Mouse (Mus musculus): ENCODE results near the gene Mrnip. TPM values are rescaled to one million over a fixed set of nuclear protein-coding genes. Genes with fewer than 3 reads are reported as not detected.

Gene Mrnip
- polyA plus RNA-seq, 2 experiments = 7.6 to 8.5 TPM

GRCm38 (mm10) chr11:50151374-50151773 is 22.9 kb upstream of the Mrnip start:
- Histone ChIP-seq H3K9me3 (ENCODE audit: control insufficient read depth, low read length) (no peaks in the 10 kb centered on the region), H3K4me1 (replicated peaks; ENCODE audit: control insufficient read depth in 2 of 2, insufficient read depth in 2 of 2, low read length in 1 of 2) (no peaks in the 10 kb centered on the region), H3K27me3 (ENCODE audit: control insufficient read depth, insufficient read depth, low read length) (no peaks in the 10 kb centered on the region), H3K4me3 (ENCODE audit: insufficient read depth in 1 of 2, low read depth in 2 of 2, low read length in 2 of 2) (no peak overlapping the region), H3K27ac (no peak overlapping the region), H3K36me3 (replicated peaks; ENCODE audit: control insufficient read depth, insufficient read depth, low read depth) (peaks cover 16% of the 10 kb centered on the region; the same call in 1 of the 2 replicates), H3K9ac (replicated peaks) (no peak overlapping the region), H3K4me2 (ENCODE audit: low read depth) (no peak overlapping the region)
- no peak for ATAC-seq (ENCODE audit: insufficient read depth)
- WGBS (ENCODE audit: insufficient replicate concordance) = 79% methylated on average over 3 of the region's 3 CpGs
- no peak for TF ChIP-seq CTCF (IDR thresholded peaks at IDR 0.05; ENCODE audit: low read depth)
- TF ChIP-seq EP300 (IDR thresholded peaks at IDR 0.05; ENCODE audit: low read depth) = no peak
- DNase-seq (ENCODE audit: low read depth in 3 of 3, low spot score in 3 of 3) = no peak

GRCm38 (mm10) chr11:50154166-50154565 is 20.1 kb upstream of the Mrnip start:
- Histone ChIP-seq H3K4me3 (ENCODE audit: insufficient read depth in 1 of 2, low read depth in 2 of 2, low read length in 2 of 2) (no peak overlapping the region), H3K4me2 (ENCODE audit: low read depth) (no peak overlapping the region), H3K9me3 (ENCODE audit: control insufficient read depth, low read length) (no peaks in the 10 kb centered on the region), H3K27me3 (ENCODE audit: control insufficient read depth, insufficient read depth, low read length) (no peaks in the 10 kb centered on the region), H3K4me1 (replicated peaks; ENCODE audit: control insufficient read depth in 2 of 2, insufficient read depth in 2 of 2, low read length in 1 of 2) (no peaks in the 10 kb centered on the region; a peak in 1 of 4 replicates), H3K36me3 (replicated peaks; ENCODE audit: control insufficient read depth, insufficient read depth, low read depth) (peaks cover 16% of the 10 kb centered on the region), H3K9ac (replicated peaks) (no peak overlapping the region), H3K27ac (no peak overlapping the region)
- WGBS (ENCODE audit: insufficient replicate concordance) = 76% methylated on average over 9 of the region's 9 CpGs
- ATAC-seq (ENCODE audit: insufficient read depth) (no peak), DNase-seq (ENCODE audit: low read depth in 3 of 3, low spot score in 3 of 3) (no peak)
- TF ChIP-seq EP300 (IDR thresholded peaks at IDR 0.05; ENCODE audit: low read depth) = no peak
- no peak for TF ChIP-seq CTCF (IDR thresholded peaks at IDR 0.05; ENCODE audit: low read depth)

GRCm38 (mm10) chr11:50154777-50155520 is 19.3 kb upstream of the Mrnip start:
- 80% methylated on average over 12 of the region's 12 CpGs for WGBS (ENCODE audit: insufficient replicate concordance)
- ATAC-seq (ENCODE audit: insufficient read depth) = no peak
- no peaks in the 10 kb centered on the region; a peak in 1 of 4 replicates for H3K4me1 ChIP-seq (replicated peaks; ENCODE audit: control insufficient read depth in 2 of 2, insufficient read depth in 2 of 2, low read length in 1 of 2)
- no peak overlapping the region for H3K4me3 ChIP-seq (ENCODE audit: insufficient read depth in 1 of 2, low read depth in 2 of 2, low read length in 2 of 2)
- TF ChIP-seq CTCF (IDR thresholded peaks at IDR 0.05; ENCODE audit: low read depth) = no peak
- TF ChIP-seq EP300 (IDR thresholded peaks at IDR 0.05; ENCODE audit: low read depth) = no peak
- H3K9me3 ChIP-seq (ENCODE audit: control insufficient read depth, low read length) = no peaks in the 10 kb centered on the region
- H3K36me3 ChIP-seq (replicated peaks; ENCODE audit: control insufficient read depth, insufficient read depth, low read depth) = peaks cover 15% of the 10 kb centered on the region
- no peak overlapping the region for H3K27ac ChIP-seq
- no peak for DNase-seq (ENCODE audit: low read depth in 3 of 3, low spot score in 3 of 3)
- H3K27me3 ChIP-seq (ENCODE audit: control insufficient read depth, insufficient read depth, low read length) = no peaks in the 10 kb centered on the region
- H3K9ac ChIP-seq (replicated peaks) = no peak overlapping the region
- no peak overlapping the region for H3K4me2 ChIP-seq (ENCODE audit: low read depth)

GRCm38 (mm10) chr11:50155785-50156184 is 18.5 kb upstream of the Mrnip start:
- no peak overlapping the region for H3K4me2 ChIP-seq (ENCODE audit: low read depth)
- no peaks in the 10 kb centered on the region for H3K27me3 ChIP-seq (ENCODE audit: control insufficient read depth, insufficient read depth, low read length)
- 82% methylated on average over 2 of the region's 2 CpGs for WGBS (ENCODE audit: insufficient replicate concordance)
- H3K27ac ChIP-seq = no peak overlapping the region
- H3K4me1 ChIP-seq (replicated peaks; ENCODE audit: control insufficient read depth in 2 of 2, insufficient read depth in 2 of 2, low read length in 1 of 2) = no peaks in the 10 kb centered on the region; a peak in 1 of 4 replicates
- no peak for TF ChIP-seq CTCF (IDR thresholded peaks at IDR 0.05; ENCODE audit: low read depth)
- no peak for TF ChIP-seq EP300 (IDR thresholded peaks at IDR 0.05; ENCODE audit: low read depth)
- no peak overlapping the region for H3K4me3 ChIP-seq (ENCODE audit: insufficient read depth in 1 of 2, low read depth in 2 of 2, low read length in 2 of 2)
- DNase-seq (ENCODE audit: low read depth in 3 of 3, low spot score in 3 of 3) (no peak), ATAC-seq (ENCODE audit: insufficient read depth) (no peak)
- peaks cover 10% of the 10 kb centered on the region for H3K36me3 ChIP-seq (replicated peaks; ENCODE audit: control insufficient read depth, insufficient read depth, low read depth)
- no peaks in the 10 kb centered on the region for H3K9me3 ChIP-seq (ENCODE audit: control insufficient read depth, low read length)
- H3K9ac ChIP-seq (replicated peaks) = no peak overlapping the region

- Histone ChIP-seq H3K4me2 (ENCODE audit: low read depth) (no peak overlapping the region), H3K27me3 (ENCODE audit: control insufficient read depth, insufficient read depth, low read length) (no peaks in the 10 kb centered on the region), H3K4me1 (replicated peaks; ENCODE audit: control insufficient read depth in 2 of 2, insufficient read depth in 2 of 2, low read length in 1 of 2) (no peaks in the 10 kb centered on the region; a peak in 1 of 4 replicates), H3K9me3 (ENCODE audit: control insufficient read depth, low read length) (no peaks in the 10 kb centered on the region), H3K9ac (replicated peaks) (no peak overlapping the region), H3K36me3 (replicated peaks; ENCODE audit: control insufficient read depth, insufficient read depth, low read depth) (peaks cover 6% of the 10 kb centered on the region), H3K4me3 (ENCODE audit: insufficient read depth in 1 of 2, low read depth in 2 of 2, low read length in 2 of 2) (no peak overlapping the region), H3K27ac (no peak overlapping the region)
- TF ChIP-seq EP300 (IDR thresholded peaks at IDR 0.05; ENCODE audit: low read depth) = no peak
- TF ChIP-seq CTCF (IDR thresholded peaks at IDR 0.05; ENCODE audit: low read depth) = no peak
- 79% methylated on average over 16 of the region's 16 CpGs for WGBS (ENCODE audit: insufficient replicate concordance)
- DNase-seq (ENCODE audit: low read depth in 3 of 3, low spot score in 3 of 3) (no peak), ATAC-seq (ENCODE audit: insufficient read depth) (no peak)
These were observed 17.5 kb upstream of the Mrnip start for GRCm38 (mm10) chr11:50156725-50157258.

Measured in liver, embryonic 14.5 days (tissue).